Mouse (Mus musculus) neural tube, embryonic 15.5 days (tissue): Measurements from ENCODE around the gene Cypt1. TPM values are rescaled to one million over a fixed set of nuclear protein-coding genes. Genes with fewer than 3 reads are reported as not detected.

Experiments used
- ATAC-seq: fragments of 200-750 bp; cut with Nextera tagmentation; 2 replicates; pipeline ENCODE4 v1.8.0; 2017; ENCODE audit warnings: mild to moderate bottlenecking, moderate TSS enrichment, moderate library complexity; ENCODE audit not compliant: low FRiP score
- H3K27ac ChIP-seq: fragments of 300-500 bp; sonication (generic); replicated peaks from 2 replicates; pipeline ENCODE4 v1.5.1; 2015; ENCODE audit warnings: mild to moderate bottlenecking, inconsistent platforms
- H3K27me3 ChIP-seq: fragments of 300-500 bp; sonication (generic); replicated peaks from 2 replicates; pipeline ENCODE4 v1.6.1; 2015; ENCODE audit warnings: inconsistent platforms
- H3K36me3 ChIP-seq: fragments of 300-500 bp; sonication (generic); 2 replicates; pipeline ENCODE4 v1.6.1; 2015; ENCODE audit warnings: inconsistent platforms
- H3K4me1 ChIP-seq: fragments of 300-500 bp; sonication (generic); 2 replicates; pipeline ENCODE4 v1.6.1; 2015; ENCODE audit warnings: inconsistent platforms
- H3K4me2 ChIP-seq: fragments of 300-500 bp; sonication (generic); 2 replicates; pipeline ENCODE4 v1.6.1; 2015; ENCODE audit warnings: inconsistent platforms, mild to moderate bottlenecking, moderate library complexity
- H3K4me3 ChIP-seq: fragments of 300-500 bp; sonication (generic); replicated peaks from 2 replicates; pipeline ENCODE4 v1.5.1; 2015; ENCODE audit warnings: mild to moderate bottlenecking, inconsistent platforms
- H3K9ac ChIP-seq: fragments of 300-500 bp; sonication (generic); replicated peaks from 2 replicates; pipeline ENCODE4 v1.6.1; 2015; ENCODE audit warnings: mild to moderate bottlenecking, inconsistent platforms
- H3K9me3 ChIP-seq: fragments of 300-500 bp; sonication (generic); replicated peaks from 2 replicates; pipeline ENCODE4 v1.6.1; 2016; ENCODE audit warnings: inconsistent platforms
- WGBS: fragments of 180-500 bp; shearing (Covaris S2); methylation state at CpG from one replicate; pipeline ENCODE4 v1.1.7; 2015; ENCODE audit warnings: mixed read lengths; 5-methylcytosine and 5-hydroxymethylcytosine counted together
- polyA plus RNA-seq: library from polyadenylated mRNA; unstranded; fragments of >200 nt; fragmentation: Nextera tagmentation; extraction: Ambion mirVana; gene quantifications from 2 replicates; pipeline ENCODE4 v1.2.1, GENCODE M21; 2015

Gene Cypt1
- polyA plus RNA-seq = not detected in 2 replicates

- Histone ChIP-seq H3K4me1 (no peaks in the 10 kb centered on the region), H3K4me3 (no peak within 1 kb of the TSS), H3K27ac (no peak within 1 kb of the TSS), H3K4me2 (no peak within 1 kb of the TSS), H3K9me3 (no peaks in the 10 kb centered on the region), H3K36me3 (no peaks in the 10 kb centered on the region), H3K27me3 (no peaks in the 10 kb centered on the region), H3K9ac (no peak within 1 kb of the TSS)
- no peak for ATAC-seq
- WGBS = 98% methylated on average over 3 of the region's 3 CpGs
Observed at GRCm38 (mm10) chrX:16522569-16522968, at the start of gene Cypt1. TSS of gene Cypt1 (plus strand) at chrX:16522869.

GRCm38 (mm10) chrX:16546806-16547205 is 24.1 kb downstream of the Cypt1 start:
- no peak for ATAC-seq
- no peak overlapping the region for H3K9ac ChIP-seq
- H3K4me1 ChIP-seq = no peaks in the 10 kb centered on the region
- no peak overlapping the region for H3K4me3 ChIP-seq
- no peaks in the 10 kb centered on the region for H3K36me3 ChIP-seq
- H3K27me3 ChIP-seq = no peaks in the 10 kb centered on the region
- H3K4me2 ChIP-seq = no peak overlapping the region
- no peak overlapping the region for H3K27ac ChIP-seq
- H3K9me3 ChIP-seq = no peaks in the 10 kb centered on the region

GRCm38 (mm10) chrX:16557061-16557460 is 34.4 kb downstream of the Cypt1 start:
- H3K4me3 ChIP-seq = no peak overlapping the region
- H3K27me3 ChIP-seq = no peaks in the 10 kb centered on the region
- no peak overlapping the region for H3K27ac ChIP-seq
- no peaks in the 10 kb centered on the region for H3K36me3 ChIP-seq
- H3K4me1 ChIP-seq = no peaks in the 10 kb centered on the region
- no peak overlapping the region for H3K4me2 ChIP-seq
- H3K9me3 ChIP-seq = no peaks in the 10 kb centered on the region
- 57% methylated on average over 1 of the region's 1 CpGs for WGBS
- no peak overlapping the region for H3K9ac ChIP-seq
- ATAC-seq = no peak

DNA sequence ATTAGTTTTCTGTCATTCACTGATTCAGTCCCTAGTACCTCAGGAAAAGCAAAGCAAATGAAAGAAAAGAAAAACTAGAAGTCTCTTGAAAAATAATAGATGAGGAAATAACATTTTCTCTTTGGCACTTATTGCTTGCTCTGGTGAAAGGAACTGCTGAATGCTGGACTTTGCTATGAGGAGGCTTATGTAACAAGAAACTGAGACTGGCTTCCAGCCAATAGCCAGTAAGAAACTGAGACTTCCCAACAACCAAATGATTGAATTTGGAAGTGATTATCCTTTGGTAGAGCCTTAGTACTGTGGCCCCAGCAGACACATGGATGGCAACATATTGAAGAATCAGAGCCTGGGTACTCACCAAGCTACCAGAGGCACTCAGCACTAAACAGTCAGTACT is 35.8 kb downstream of the Cypt1 start:
- H3K27ac ChIP-seq = no peak overlapping the region
- no peaks in the 10 kb centered on the region for H3K36me3 ChIP-seq
- ATAC-seq = no peak

More for the DNA sequence above, 35.8 kb downstream of the Cypt1 start:
- no peaks in the 10 kb centered on the region for H3K9me3 ChIP-seq
- no peak overlapping the region for H3K4me3 ChIP-seq
- H3K27me3 ChIP-seq = no peaks in the 10 kb centered on the region
- no peak overlapping the region for H3K4me2 ChIP-seq
- no peaks in the 10 kb centered on the region for H3K4me1 ChIP-seq
- H3K9ac ChIP-seq = no peak overlapping the region

Other genes with a start within 250 kb of the Cypt1 start
- 23.2 TPM in 2 replicates for gene Maoa, start 96.8 kb downstream of the Cypt1 start, polyA plus RNA-seq